Mouse (Mus musculus) kidney, adult 9 months (tissue): ENCODE measurements around the gene Icos.

Experiments used
- DNase-seq: peaks from one replicate; pipeline ENCODE4 v3.0.0; 2022

Icos gene

GRCm38 (mm10) chr1:61042842-61043241, 65.1 kb downstream of the Icos start:
- peak; percentile 5 for DNase-seq

- DNase-seq: no peak
These were observed 68.5 kb downstream of the Icos start for GRCm38 (mm10) chr1:61046055-61046705.

GRCm38 (mm10) chr1:61047336-61047735, 69.6 kb downstream of the Icos start:
- no peak for DNase-seq
